Mouse (Mus musculus): Measurements from ENCODE around the gene Tomm20l. TPM values are rescaled to one million over a fixed set of nuclear protein-coding genes. Genes with fewer than 3 reads are reported as not detected.
"Not testable (repeated sequence)": the region's sequence is repeated elsewhere in the genome, so short reads cannot be mapped to it uniquely, and the experiment has no call there.

Tomm20l gene
- not detected for total RNA-seq (2021)

- no peak for DNase-seq (ENCODE audit: extremely low spot score in 1 of 2, low spot score in 1 of 2)
These were observed at the start of gene Tomm20l for GRCm38 (mm10) chr12:71111331-71111730. Gene Tomm20l (plus strand): TSS chr12:71111428.

DNA sequence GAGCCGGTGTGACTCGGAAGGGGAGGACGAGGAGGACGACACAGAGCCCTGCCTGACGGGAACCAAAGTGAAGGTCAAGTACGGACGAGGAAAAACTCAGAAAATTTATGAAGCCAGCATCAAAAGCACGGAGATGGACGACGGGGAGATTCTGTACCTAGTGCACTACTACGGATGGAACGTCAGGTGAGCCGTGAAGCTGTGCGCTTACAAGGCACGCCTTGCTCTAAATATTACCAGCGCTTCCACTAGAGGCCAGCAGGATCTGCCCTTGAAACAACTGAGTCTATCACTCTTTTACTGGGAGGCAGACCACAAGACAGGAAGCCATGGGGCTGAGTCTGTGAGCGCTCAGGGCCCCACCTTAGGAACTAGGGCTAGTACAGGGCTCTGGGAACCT is 41.4 kb upstream of the Tomm20l start:
- DNase-seq (ENCODE audit: extremely low spot score in 1 of 2, low spot score in 1 of 2), result no peak

DNA sequence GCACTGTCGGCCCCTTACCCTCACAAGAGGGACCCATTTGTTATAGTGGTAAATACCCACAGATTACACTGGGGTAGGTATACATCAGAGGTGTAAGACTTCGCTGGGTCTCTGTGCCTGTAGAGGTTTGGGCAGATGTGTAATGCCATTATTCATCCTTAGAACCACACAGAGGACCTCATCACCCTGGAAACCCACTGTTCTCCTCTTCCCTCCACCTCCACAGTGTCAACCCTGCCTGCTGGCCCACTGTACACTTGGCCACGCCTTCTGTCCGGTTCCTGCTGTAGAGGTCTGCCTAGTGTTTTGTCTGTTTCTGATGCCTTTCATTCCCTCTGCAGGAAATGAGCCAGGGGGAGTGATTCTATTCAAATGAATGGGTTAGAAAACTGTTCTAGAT is 39.2 kb upstream of the Tomm20l start:
- no peak for DNase-seq (ENCODE audit: extremely low spot score in 1 of 2, low spot score in 1 of 2)

DNA sequence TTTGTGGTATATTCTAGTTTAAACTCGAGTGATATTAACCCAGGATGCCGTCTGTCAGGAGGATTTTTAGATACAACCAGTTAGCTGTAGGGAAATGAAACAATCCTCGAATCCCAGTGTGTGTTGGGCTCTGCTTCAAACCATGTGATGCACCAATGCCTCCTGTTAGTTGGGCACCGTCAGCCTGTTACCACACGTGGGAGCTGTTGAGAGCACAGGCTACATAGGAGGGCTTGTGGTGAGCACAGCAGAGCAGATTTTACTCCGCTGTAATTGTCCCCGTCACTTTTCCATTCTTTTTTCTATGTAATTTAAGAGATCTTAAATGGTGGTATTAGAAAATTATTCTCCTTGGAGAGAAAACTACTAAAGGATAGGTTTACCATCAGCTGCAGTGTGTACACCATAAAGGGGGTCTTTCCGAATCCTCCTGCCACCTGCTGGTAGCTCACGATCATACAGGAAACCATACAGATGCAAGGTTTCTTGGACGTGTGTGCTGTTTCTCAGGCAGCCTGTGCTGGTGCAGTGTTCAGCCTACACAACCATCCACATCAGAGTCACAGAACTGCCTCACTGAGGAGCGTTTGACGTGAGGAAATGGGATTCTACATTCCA is 38.0 kb upstream of the Tomm20l start:
- DNase-seq (ENCODE audit: extremely low spot score in 1 of 2, low spot score in 1 of 2), result peak in 1 of 2 experiments; percentile 23

DNA sequence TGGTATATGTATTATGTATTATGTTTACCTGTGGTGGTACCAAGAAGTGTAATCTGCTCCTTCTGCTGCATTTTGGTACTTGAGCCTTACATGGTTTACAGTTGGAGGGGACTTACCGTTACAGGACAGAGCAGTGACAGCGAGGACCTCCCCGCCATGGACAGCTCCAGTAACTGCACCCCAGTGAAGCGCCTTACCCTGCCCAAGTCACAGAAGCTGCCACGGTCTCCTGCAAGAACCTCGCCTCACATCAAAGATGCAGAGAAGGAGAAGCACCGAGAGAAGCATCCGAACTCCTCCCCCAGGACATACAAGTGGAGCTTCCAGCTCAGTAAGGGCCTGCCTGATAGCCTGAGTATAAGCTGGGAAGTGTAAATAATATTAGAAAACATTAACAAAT is 24.9 kb upstream of the Tomm20l start:
- DNase-seq (ENCODE audit: extremely low spot score in 1 of 2, low spot score in 1 of 2), result no peak

- DNase-seq (ENCODE audit: extremely low spot score in 1 of 2, low spot score in 1 of 2), result not testable (repeated sequence)
These were observed 7.0 kb upstream of the Tomm20l start for GRCm38 (mm10) chr12:71104275-71104674.

GRCm38 (mm10) chr12:71107216-71107771 is 3.9 kb upstream of the Tomm20l start:
- no peak for DNase-seq (ENCODE audit: extremely low spot score in 1 of 2, low spot score in 1 of 2)

DNA sequence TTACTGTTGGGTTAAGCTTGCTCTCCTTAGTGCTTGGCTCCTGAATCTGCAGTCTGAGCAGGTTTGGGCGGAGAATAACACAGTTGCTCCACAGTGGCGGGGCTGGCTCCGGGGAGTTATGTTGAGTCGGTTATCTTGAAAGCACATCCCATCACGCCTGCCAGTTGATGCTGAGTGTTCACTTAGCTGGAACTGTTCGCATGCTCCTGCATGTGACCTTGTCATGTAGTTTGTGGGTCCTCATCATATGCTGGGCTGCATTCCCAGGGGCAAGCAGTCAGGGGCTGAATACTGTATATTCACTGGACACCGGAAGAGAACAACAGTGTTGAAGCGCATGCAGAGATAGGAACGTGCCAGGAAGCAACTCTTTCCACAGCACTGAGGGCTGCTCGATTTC is 1.8 kb downstream of the Tomm20l start:
- no peak for DNase-seq (ENCODE audit: extremely low spot score in 1 of 2, low spot score in 1 of 2)

DNA sequence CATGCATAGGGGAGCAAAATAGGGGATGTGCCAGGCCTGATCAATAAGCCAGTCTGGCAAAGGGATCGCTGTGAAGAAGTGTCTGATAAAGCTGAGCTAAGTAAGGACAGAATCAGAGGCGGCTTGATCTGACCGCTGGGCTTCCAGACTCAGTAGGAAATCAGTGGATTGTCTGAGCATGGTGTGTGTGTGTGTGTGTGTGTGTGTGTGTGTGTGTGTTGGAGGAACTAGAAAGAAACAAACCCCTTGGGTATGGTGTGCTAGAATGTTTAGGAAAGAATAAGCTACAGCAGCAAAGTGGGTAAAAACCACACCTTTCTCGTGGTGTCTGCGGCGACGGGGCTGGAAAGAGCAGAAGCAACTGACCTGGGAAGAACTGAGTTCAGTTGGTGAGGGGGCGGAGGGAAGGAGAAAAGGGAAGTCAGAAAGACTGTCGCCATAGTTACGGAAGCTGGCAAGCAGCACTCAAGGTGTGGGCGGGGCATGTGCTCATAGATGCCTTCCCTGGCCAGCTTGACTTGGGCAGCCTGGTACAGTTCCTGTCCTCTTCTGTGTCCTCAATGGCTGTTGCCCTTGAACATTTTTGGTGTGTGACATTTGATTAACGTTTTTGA is 2.6 kb downstream of the Tomm20l start:
- DNase-seq (ENCODE audit: extremely low spot score in 1 of 2, low spot score in 1 of 2), result peak in 1 of 2 experiments; percentile 33

- DNase-seq (ENCODE audit: extremely low spot score in 1 of 2, low spot score in 1 of 2), result no peak
These were observed 5.2 kb downstream of the Tomm20l start for GRCm38 (mm10) chr12:71116411-71116810.

DNA sequence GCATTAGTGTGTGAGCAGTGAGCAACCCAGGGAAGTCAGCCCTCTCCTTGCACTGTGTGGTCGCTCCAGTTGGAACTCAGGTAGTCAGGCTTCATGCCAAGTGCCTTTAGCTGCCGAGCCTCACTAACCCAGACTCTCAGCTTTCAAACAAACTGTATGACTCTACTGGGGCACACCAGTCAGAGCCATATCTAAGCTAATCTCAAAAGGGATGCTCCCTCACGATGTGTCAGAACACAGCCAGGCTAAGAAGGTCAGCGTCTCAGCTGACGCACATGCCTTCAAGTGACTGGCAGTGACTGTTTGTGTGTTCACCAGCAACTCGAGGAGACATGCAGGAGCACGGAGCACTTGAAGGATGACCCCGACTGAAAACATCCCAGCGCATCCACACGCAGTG is 11.5 kb downstream of the Tomm20l start:
- DNase-seq (ENCODE audit: extremely low spot score in 1 of 2, low spot score in 1 of 2), result no peak

- no peak for DNase-seq (ENCODE audit: extremely low spot score in 1 of 2, low spot score in 1 of 2)
These were observed 12.1 kb downstream of the Tomm20l start for GRCm38 (mm10) chr12:71123286-71123685.

DNA sequence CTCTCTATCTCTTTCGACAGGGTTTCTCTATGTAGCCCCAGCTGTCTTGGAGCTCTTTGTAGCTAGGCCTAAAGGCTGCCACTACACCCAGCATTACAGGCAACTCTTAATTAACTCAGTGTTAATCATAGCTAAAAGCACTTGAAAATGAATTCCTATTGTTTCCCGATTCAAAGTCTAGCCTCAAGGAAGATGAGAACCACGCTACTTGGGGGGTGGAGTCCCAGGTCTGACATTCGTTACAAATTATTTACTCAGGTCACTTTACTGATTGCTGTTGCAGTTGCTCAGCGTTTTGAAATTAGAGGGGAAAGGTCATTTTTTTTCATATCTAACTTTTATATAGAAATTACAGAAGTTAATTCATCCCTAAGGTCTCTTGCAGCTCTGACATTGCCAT is 24.4 kb downstream of the Tomm20l start:
- no peak for DNase-seq (ENCODE audit: extremely low spot score in 1 of 2, low spot score in 1 of 2)

GRCm38 (mm10) chr12:71136130-71136973 is 25.1 kb downstream of the Tomm20l start, which contains the start of the genes Timm9 and 2700049A03Rik:
Gene Timm9 (minus strand): TSS chr12:71136684.
Gene 2700049A03Rik (plus strand): TSS chr12:71136848.
- peak; percentile 67 to 78 for DNase-seq (ENCODE audit: extremely low spot score in 1 of 2, low spot score in 1 of 2)

DNA sequence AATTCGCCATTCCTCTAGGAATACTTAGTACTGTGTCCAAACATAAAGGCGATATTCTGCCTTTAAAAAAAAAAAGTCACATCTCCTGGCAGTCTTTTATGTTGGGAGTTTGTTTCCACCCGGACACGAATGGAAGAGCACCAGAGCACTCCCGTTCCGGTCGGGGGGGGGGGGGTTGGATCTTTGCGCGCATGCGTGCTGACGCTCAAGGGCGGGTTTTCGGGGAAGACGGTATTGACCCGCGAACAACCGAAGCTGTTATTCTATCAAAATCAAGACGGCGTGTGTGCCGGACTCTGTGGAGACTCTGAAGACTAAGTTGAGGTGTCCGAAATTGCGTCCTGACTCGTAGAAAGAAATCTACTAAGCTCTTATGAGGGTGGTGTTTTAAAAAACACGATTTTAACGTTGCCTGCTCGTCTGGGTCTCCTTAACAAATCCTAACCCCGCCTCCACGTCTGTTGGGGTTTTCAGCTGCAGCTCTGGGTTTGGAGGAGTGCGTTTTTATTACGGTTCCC is 25.8 kb downstream of the Tomm20l start:
- DNase-seq (ENCODE audit: extremely low spot score in 1 of 2, low spot score in 1 of 2), result peak; percentile 63 to 78

GRCm38 (mm10) chr12:71137686-71138085 is 26.5 kb downstream of the Tomm20l start:
- DNase-seq (ENCODE audit: extremely low spot score in 1 of 2, low spot score in 1 of 2), result no peak

- no peak for DNase-seq (ENCODE audit: extremely low spot score in 1 of 2, low spot score in 1 of 2)
These were observed 28.1 kb downstream of the Tomm20l start for GRCm38 (mm10) chr12:71139258-71139828.

- no peak for DNase-seq (ENCODE audit: extremely low spot score in 1 of 2, low spot score in 1 of 2)
These were observed 30.0 kb downstream of the Tomm20l start for GRCm38 (mm10) chr12:71141189-71141588.

- peak in 1 of 2 experiments; percentile 56 for DNase-seq (ENCODE audit: extremely low spot score in 1 of 2, low spot score in 1 of 2)
These were observed 36.4 kb downstream of the Tomm20l start for GRCm38 (mm10) chr12:71147641-71148040.

GRCm38 (mm10) chr12:71148801-71149200 is 37.6 kb downstream of the Tomm20l start:
- DNase-seq (ENCODE audit: extremely low spot score in 1 of 2, low spot score in 1 of 2), result no peak

Data from layer of hippocampus, postnatal 25 days (tissue).